Mouse (Mus musculus) heart, adult 2 months (tissue): ENCODE measurements around the gene Hyal1. TPM values are rescaled to one million over a fixed set of nuclear protein-coding genes. Genes with fewer than 3 reads are reported as not detected.

Source experiments
- DNase-seq, 2 experiments: peaks; one replicate each; pipeline ENCODE4 v3.0.0; 2021
- H3K27ac ChIP-seq: fragments of 200-600 bp; 2 replicates; pipeline ENCODE4 v1.8.1; 2022
- H3K27me3 ChIP-seq: fragments of 200-500 bp; 2 replicates; pipeline ENCODE4 v1.6.1; 2012; ENCODE audit warnings: mild to moderate bottlenecking, low read length, inconsistent platforms, mixed read lengths; ENCODE audit not compliant: control insufficient read depth, insufficient read depth
- H3K36me3 ChIP-seq: fragments of 200-500 bp; 2 replicates; pipeline ENCODE4 v1.6.1; 2012; ENCODE audit warnings: low read length, inconsistent platforms; ENCODE audit not compliant: control insufficient read depth, insufficient read depth
- H3K4me1 ChIP-seq: fragments of 200-500 bp; 2 replicates; pipeline ENCODE4 v1.6.1; 2011; ENCODE audit warnings: low read length; ENCODE audit not compliant: control insufficient read depth, insufficient read depth
- H3K4me3 ChIP-seq: fragments of 200-600 bp; 2 replicates; pipeline ENCODE4 v1.8.1; 2022
- H3K79me2 ChIP-seq: fragments of 200-500 bp; replicated peaks from 2 replicates; pipeline ENCODE4 v1.6.1; 2012; ENCODE audit warnings: mild to moderate bottlenecking, inconsistent platforms, low read length, moderate library complexity, mixed read lengths; ENCODE audit not compliant: control insufficient read depth, insufficient read depth
- H3K9ac ChIP-seq: fragments of 200-500 bp; 2 replicates; pipeline ENCODE4 v1.6.1; 2012; ENCODE audit warnings: low read depth, mild to moderate bottlenecking, control low read depth, inconsistent platforms, low read length, mixed read lengths
- CTCF ChIP-seq: fragments of 200-600 bp; IDR thresholded peaks from 2 replicates; pipeline ENCODE4 v1.8.1; 2022; ENCODE audit warnings: antibody characterized with exemption, mild to moderate bottlenecking, moderate library complexity
- EP300 ChIP-seq: fragments of 200-500 bp; IDR thresholded peaks from 2 replicates; pipeline ENCODE4 v1.6.1; 2011; ENCODE audit warnings: low read depth, low read length, control low read depth; ENCODE audit not compliant: insufficient read depth
- POLR2A ChIP-seq: fragments of 200-500 bp; IDR thresholded peaks from 2 replicates; pipeline ENCODE4 v1.6.1; 2011; ENCODE audit warnings: mild to moderate bottlenecking, low read depth, low read length, control low read depth; ENCODE audit not compliant: insufficient read depth
- WGBS: fragments of 180-500 bp; shearing (Covaris S2); methylation state at CpG from one replicate; pipeline ENCODE4 v1.1.7; 2018; 5-methylcytosine and 5-hydroxymethylcytosine counted together
- intact Hi-C: fragments of 180-260 bp; cut with DNase I; formaldehyde crosslinking; loops from one replicate; pipeline ENCODE4 v1.15.1; 2025
- polyA plus RNA-seq: library from polyadenylated mRNA; depleted of rRNA; stranded (reverse); fragments of >200 nt; gene quantifications from 2 replicates; pipeline ENCODE4 v1.2.3, GENCODE M21; 2012
- total RNA-seq, 2 experiments: library from RNA; stranded (reverse); gene quantifications; 2 replicates each; pipeline ENCODE4 v1.2.3; 2021

Hyal1 gene
- total and polyA plus RNA-seq, 3 experiments: 5.1 to 6.9 (median 5.9) TPM

DNA sequence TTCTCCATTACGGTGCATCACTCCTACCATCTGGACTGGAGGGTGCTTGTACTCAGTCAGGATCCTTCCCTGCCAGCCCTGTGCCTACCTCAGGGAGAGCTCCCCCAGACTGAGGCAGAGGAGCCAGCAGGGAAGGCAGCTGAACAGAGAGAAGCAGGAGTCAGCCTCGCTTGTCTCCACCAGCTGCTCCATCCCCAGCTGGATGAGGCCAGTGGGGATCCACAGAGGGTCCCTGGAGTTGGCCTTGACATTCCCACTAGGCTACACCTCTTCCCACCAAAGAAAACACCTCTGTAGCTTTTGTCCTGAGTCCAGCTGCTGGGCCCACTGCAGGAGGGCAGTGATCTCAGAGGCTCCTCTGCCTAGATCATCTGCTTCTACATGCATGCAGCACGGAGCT lies 48.2 kb downstream of the Hyal1 start:
- intact Hi-C loops: no loop called here
- H3K4me1 ChIP-seq: peaks cover 55% of the 10 kb centered on the region
- 48% methylated on average over 3 of the region's 3 CpGs for WGBS
- no peaks in the 10 kb centered on the region for H3K27me3 ChIP-seq
- H3K4me3 ChIP-seq: peak overlapping the region; percentile 29; the same call in 1 of the 2 replicates
- peaks cover 4% of the 10 kb centered on the region for H3K79me2 ChIP-seq
- peak overlapping the region; percentile 89 for H3K27ac ChIP-seq
- TF ChIP-seq EP300 (no peak), CTCF (no peak), POLR2A (no peak)
- no peak for DNase-seq
- H3K9ac ChIP-seq: peak overlapping the region; percentile 37
- H3K36me3 ChIP-seq: peaks cover 14% of the 10 kb centered on the region

DNA sequence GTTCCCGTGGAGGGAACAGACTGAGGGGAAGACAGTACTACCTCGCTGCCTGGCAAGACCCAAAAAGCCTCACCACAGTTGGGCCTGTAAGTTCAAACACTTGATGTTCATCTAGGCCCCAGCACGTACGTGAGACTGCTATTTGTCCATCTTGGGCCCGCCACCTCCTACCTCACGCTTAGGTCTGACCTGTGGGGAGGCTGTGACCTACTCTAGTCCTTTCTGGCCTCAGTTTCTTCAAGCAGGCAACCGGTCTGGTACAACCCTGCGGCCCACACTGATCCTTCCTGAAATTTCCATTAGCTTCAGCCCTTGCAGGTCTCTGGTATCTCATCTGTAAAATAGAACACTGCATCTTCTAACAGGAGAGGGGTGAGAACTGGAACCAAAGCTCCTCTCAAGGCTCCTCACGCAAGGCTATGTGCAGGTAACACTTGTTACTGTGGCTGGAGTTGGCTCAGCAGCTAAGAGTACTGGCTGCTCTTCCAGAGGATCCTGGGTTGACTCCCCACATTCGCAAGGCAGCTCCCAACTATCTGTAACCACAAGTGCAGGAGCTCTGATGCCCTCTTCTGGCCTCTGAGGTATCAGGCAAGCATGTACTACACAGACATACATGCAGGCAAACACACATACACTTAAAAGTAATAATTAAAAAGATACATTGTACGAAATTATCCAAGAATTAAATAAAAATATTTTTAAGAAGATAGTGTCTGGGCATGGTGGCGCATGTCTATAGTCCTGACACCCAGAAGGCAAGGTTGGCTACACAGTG lies 48.8 kb downstream of the Hyal1 start:
- 71% methylated on average over 12 of the region's 12 CpGs for WGBS
- Histone ChIP-seq H3K9ac (no peak overlapping the region), H3K36me3 (peaks cover 12% of the 10 kb centered on the region), H3K4me3 (no peak overlapping the region; the same call in 1 of the 2 replicates), H3K27ac (peak overlapping the region; percentile 89), H3K79me2 (peaks cover 4% of the 10 kb centered on the region), H3K4me1 (peaks cover 50% of the 10 kb centered on the region), H3K27me3 (no peaks in the 10 kb centered on the region)
- intact Hi-C loops: loop anchor here (1.0 kb wide), 1 partner anchor 19 kb away; no protein-coding TSS in a partner anchor
- no peak for TF ChIP-seq POLR2A
- peak; percentile 53 for TF ChIP-seq CTCF
- TF ChIP-seq EP300: no peak
- peak; percentile 24 to 31 for DNase-seq

DNA sequence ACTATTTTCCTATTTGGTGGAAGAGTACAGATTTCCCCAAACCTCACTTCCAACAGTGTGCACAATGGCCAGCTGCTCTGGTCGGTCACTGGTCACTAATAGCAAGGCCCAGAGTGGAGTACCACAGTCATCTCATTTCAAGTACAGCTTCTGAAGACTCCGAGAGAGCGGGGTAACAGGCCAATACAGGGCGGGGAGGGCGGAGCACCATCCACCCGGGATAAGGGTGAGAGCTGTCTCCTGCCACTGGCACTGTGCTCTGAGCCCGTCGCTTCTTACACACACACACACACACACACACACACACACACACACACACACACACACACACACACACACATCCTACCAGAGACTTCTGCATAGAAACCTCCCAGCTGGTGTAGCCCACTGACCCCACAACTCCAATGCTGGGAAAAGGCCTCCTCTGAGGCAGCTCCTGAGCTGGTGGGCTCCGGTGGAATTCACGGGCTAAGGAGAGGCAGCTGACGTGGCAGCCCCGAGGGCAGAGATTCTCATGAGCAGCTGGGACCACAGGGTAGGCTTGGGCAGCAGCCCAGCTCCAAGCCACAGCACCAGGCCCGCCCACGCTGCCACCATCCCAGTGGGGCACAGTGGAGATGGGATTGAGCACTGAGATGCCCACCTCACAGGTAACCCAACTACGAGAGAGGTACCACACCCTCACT lies 49.6 kb downstream of the Hyal1 start:
- Histone ChIP-seq H3K27ac (peak overlapping the region; percentile 89), H3K9ac (peak overlapping the region; percentile 44), H3K4me1 (peaks cover 46% of the 10 kb centered on the region), H3K27me3 (no peaks in the 10 kb centered on the region), H3K4me3 (peak overlapping the region; percentile 17; the same call in 1 of the 2 replicates), H3K36me3 (peaks cover 12% of the 10 kb centered on the region), H3K79me2 (peaks cover 4% of the 10 kb centered on the region)
- DNase-seq: peak; percentile 17 to 33
- TF ChIP-seq POLR2A (no peak), EP300 (no peak), CTCF (no peak)
- 31% methylated on average over 15 of the region's 15 CpGs for WGBS
- intact Hi-C loops: loop anchor here (1.0 kb wide), 1 partner anchor 18 kb away; no protein-coding TSS in a partner anchor

DNA sequence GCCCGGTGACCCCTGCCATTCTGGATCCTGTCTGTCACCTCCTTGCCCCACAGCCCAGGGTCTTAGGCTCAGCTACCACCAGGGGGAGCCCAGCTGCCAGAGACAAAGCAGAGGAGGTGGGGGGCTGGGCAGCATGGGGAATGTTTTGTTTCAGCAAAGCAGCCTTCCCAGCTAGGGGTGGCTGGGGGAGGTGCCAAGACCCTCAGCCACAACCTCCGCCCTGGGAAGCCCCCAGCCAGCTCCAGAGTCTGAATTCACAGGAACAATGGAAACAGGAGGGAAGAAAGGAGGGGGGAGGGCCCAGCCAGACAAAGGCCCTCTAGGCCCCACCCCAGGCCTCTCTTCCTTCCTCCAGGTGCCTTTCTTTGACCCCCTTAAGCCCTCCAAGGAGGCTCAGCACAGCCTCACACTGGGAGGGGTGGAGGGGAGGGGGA lies 50.1 kb downstream of the Hyal1 start:
- H3K79me2 ChIP-seq: peaks cover 4% of the 10 kb centered on the region
- H3K27me3 ChIP-seq: no peaks in the 10 kb centered on the region
- peak overlapping the region; percentile 87 for H3K27ac ChIP-seq
- peak overlapping the region; percentile 44 for H3K9ac ChIP-seq
- TF ChIP-seq POLR2A (no peak), EP300 (0 out of 2 replicates have a peak, but pooled peaks have one; percentile 38), CTCF (peak; percentile 92)
- peak; percentile 84 to 87 for DNase-seq
- intact Hi-C loops: loop anchor here (1.0 kb wide), 1 partner anchor 17 kb away; no protein-coding TSS in a partner anchor
- WGBS: 0% methylated on average over 2 of the region's 2 CpGs
- peaks cover 10% of the 10 kb centered on the region for H3K36me3 ChIP-seq
- peak overlapping the region; percentile 17; the same call in 1 of the 2 replicates for H3K4me3 ChIP-seq
- H3K4me1 ChIP-seq: peaks cover 49% of the 10 kb centered on the region

DNA sequence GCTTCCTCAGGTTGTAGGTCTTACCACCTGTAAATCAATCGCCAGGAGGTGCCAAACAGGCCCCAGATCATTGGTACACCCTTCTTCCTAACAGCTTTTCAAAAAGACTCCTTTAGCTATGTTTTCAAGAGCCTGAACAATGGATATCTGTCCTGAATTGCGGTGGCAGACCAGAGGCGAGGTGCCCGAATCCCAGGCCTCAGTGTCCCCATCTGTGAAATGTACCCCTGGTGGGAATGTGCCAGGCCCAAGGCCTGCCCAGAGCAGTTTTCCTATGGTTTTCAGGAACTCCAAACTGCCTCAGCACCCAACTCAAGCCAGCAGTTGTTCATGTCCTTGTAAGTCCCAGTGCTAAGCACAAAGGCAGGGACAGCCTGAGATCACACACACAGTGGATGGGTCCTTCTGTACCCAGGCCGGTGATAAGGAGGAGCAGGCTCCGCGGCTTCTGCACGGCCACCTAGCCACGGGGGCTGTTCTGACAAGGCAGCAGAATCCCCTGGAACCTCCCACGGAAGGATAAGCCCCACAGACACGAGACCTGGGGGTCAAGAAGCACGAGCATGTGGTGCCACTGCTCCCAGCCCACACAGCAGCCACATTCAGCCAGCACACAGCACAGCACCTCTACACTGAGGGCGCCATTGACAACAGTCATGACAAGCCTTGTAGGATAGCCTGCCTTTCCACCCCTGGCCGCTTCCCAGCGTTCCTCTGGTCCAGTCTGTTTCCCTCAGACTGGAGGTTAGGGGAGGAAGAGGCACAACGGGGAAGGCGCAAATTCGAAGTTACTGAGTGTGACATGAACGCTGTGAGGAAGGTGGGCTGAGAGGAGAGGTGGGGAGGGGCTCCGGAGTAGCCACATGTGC lies 50.9 kb downstream of the Hyal1 start:
- peak in 1 of 2 experiments; percentile 45 for DNase-seq
- TF ChIP-seq CTCF: no peak
- no peak for TF ChIP-seq EP300
- no peak for TF ChIP-seq POLR2A
- intact Hi-C loops: no loop called here
- peaks cover 55% of the 10 kb centered on the region for H3K4me1 ChIP-seq
- H3K36me3 ChIP-seq: peaks cover 11% of the 10 kb centered on the region
- peak overlapping the region; percentile 87 for H3K27ac ChIP-seq
- H3K9ac ChIP-seq: peak overlapping the region; percentile 57
- H3K27me3 ChIP-seq: no peaks in the 10 kb centered on the region
- H3K4me3 ChIP-seq: peak overlapping the region; percentile 35
- 22% methylated on average over 20 of the region's 20 CpGs for WGBS
- H3K79me2 ChIP-seq: peaks cover 6% of the 10 kb centered on the region
